Mouse (Mus musculus) G1E (cell line): ENCODE results near the gene Pde4d. TPM values are rescaled to one million over a fixed set of nuclear protein-coding genes. Genes with fewer than 3 reads are reported as not detected.

Experiments used
- ATAC-seq: 2 replicates; pipeline ENCODE4 v1.8.0; 2016; ENCODE audit warnings: mild to moderate bottlenecking; ENCODE audit not compliant: insufficient number of reproducible peaks, poor library complexity, low FRiP score, severe bottlenecking; ENCODE audit errors: extremely low read depth
- DNase-seq: peaks from one replicate; pipeline ENCODE4 v3.0.0; 2012; ENCODE audit warnings: low spot score
- H3K27me3 ChIP-seq: 2 replicates; pipeline ENCODE4 v1.6.1; 2012; ENCODE audit warnings: mild to moderate bottlenecking, low read length, inconsistent platforms; ENCODE audit not compliant: insufficient read depth
- H3K36me3 ChIP-seq: replicated peaks from 2 replicates; pipeline ENCODE3; 2012; ENCODE audit warnings: mild to moderate bottlenecking, inconsistent platforms
- H3K4me1 ChIP-seq: 2 replicates; pipeline ENCODE4 v1.6.1; 2012; ENCODE audit warnings: low read depth, low read length, inconsistent platforms, mixed read lengths; ENCODE audit not compliant: insufficient read depth
- H3K4me3 ChIP-seq: 2 replicates; pipeline ENCODE4 v1.5.1; 2012; ENCODE audit warnings: low read depth, mild to moderate bottlenecking, inconsistent platforms, low read length, moderate library complexity, mixed read lengths
- H3K9me3 ChIP-seq: replicated peaks from 2 replicates; pipeline ENCODE4 v1.6.1; 2012; ENCODE audit warnings: inconsistent platforms
- CTCF ChIP-seq: IDR thresholded peaks from 2 replicates; pipeline ENCODE4 v1.5.1; 2012; ENCODE audit warnings: low read depth, low read length, inconsistent platforms, mixed read lengths
- GATA1 ChIP-seq: IDR thresholded peaks from 2 replicates; pipeline ENCODE4 v1.6.1; 2012; ENCODE audit warnings: borderline replicate concordance, low read length, inconsistent platforms, mixed read lengths
- GATA2 ChIP-seq: IDR thresholded peaks from 2 replicates; pipeline ENCODE4 v1.6.1; 2012; ENCODE audit warnings: low read depth, low read length, inconsistent platforms, borderline replicate concordance
- POLR2AphosphoS5 ChIP-seq: IDR thresholded peaks from 2 replicates; pipeline ENCODE4 v1.6.1; 2012; ENCODE audit warnings: low read depth, low read length, inconsistent platforms; ENCODE audit not compliant: insufficient replicate concordance
- TAL1 ChIP-seq: conservative IDR thresholded peaks from 2 replicates; pipeline ENCODE4 v1.6.1; 2012; ENCODE audit warnings: low read depth, low read length, inconsistent platforms, mixed read lengths
- polyA plus RNA-seq: library from polyadenylated mRNA; stranded (reverse); fragments of >175 nt; gene quantifications from 2 replicates; pipeline ENCODE4 v1.2.3, GENCODE M21; 2012
- total RNA-seq, 2 experiments: library from RNA; stranded (forward) in 1 of 2; stranded (reverse) in 1 of 2; fragments of 200-1000 nt in 1 of 2; fragments of >200 nt in 1 of 2; fragmentation: Nextera tagmentation in 1 of 2; gene quantifications; 2 replicates each; pipeline ENCODE4 v1.2.3; 2014 to 2017

Pde4d gene
- total and polyA plus RNA-seq, 3 experiments, result 8.2 to 124 (median 22.6) TPM

- H3K36me3 ChIP-seq, result no peaks in the 10 kb centered on the region
- no peak for DNase-seq
- no peaks in the 10 kb centered on the region for H3K4me1 ChIP-seq
- TF ChIP-seq GATA1 (no peak), GATA2 (no peak), CTCF (no peak), TAL1 (no peak), POLR2AphosphoS5 (no peak)
- no peak for ATAC-seq
- H3K27me3 ChIP-seq, result no peaks in the 10 kb centered on the region
- no peaks in the 10 kb centered on the region for H3K9me3 ChIP-seq
- H3K4me3 ChIP-seq, result no peak overlapping the region
Measured at GRCm38 (mm10) chr13:109117210-109117791, 667.6 kb downstream of the Pde4d start.

- no peak for TF ChIP-seq TAL1
- no peak for TF ChIP-seq GATA1
- TF ChIP-seq CTCF, result no peak
- TF ChIP-seq GATA2, result no peak
- TF ChIP-seq POLR2AphosphoS5, result no peak
- DNase-seq (no peak), ATAC-seq (no peak)
- Histone ChIP-seq H3K27me3 (no peaks in the 10 kb centered on the region), H3K4me1 (no peaks in the 10 kb centered on the region), H3K9me3 (no peaks in the 10 kb centered on the region), H3K4me3 (no peak overlapping the region), H3K36me3 (no peaks in the 10 kb centered on the region)
Measured at GRCm38 (mm10) chr13:109118296-109118800, 668.6 kb downstream of the Pde4d start.

GRCm38 (mm10) chr13:109121867-109122266, 672.1 kb downstream of the Pde4d start:
- ATAC-seq (no peak), DNase-seq (no peak)
- no peak overlapping the region for H3K4me3 ChIP-seq
- no peak for TF ChIP-seq CTCF
- no peak for TF ChIP-seq TAL1
- no peak for TF ChIP-seq GATA2
- no peak for TF ChIP-seq GATA1
- TF ChIP-seq POLR2AphosphoS5, result no peak
- H3K4me1 ChIP-seq, result no peaks in the 10 kb centered on the region
- no peaks in the 10 kb centered on the region for H3K27me3 ChIP-seq
- H3K9me3 ChIP-seq, result no peaks in the 10 kb centered on the region
- H3K36me3 ChIP-seq, result no peaks in the 10 kb centered on the region

GRCm38 (mm10) chr13:109136405-109136804, 686.7 kb downstream of the Pde4d start:
- H3K4me1 ChIP-seq, result no peaks in the 10 kb centered on the region
- no peaks in the 10 kb centered on the region for H3K36me3 ChIP-seq
- ATAC-seq (no peak), DNase-seq (no peak)
- TF ChIP-seq POLR2AphosphoS5 (no peak), CTCF (no peak), GATA2 (no peak)
- H3K9me3 ChIP-seq, result no peaks in the 10 kb centered on the region
- no peak overlapping the region for H3K4me3 ChIP-seq
- H3K27me3 ChIP-seq, result no peaks in the 10 kb centered on the region

GRCm38 (mm10) chr13:109158703-109159102, 709.0 kb downstream of the Pde4d start:
- DNase-seq (no peak), ATAC-seq (no peak)
- TF ChIP-seq GATA1, result no peak
- TF ChIP-seq GATA2, result no peak
- no peak for TF ChIP-seq TAL1
- no peak for TF ChIP-seq POLR2AphosphoS5
- no peak for TF ChIP-seq CTCF
- Histone ChIP-seq H3K4me1 (no peaks in the 10 kb centered on the region), H3K9me3 (no peaks in the 10 kb centered on the region), H3K27me3 (no peaks in the 10 kb centered on the region), H3K4me3 (no peak overlapping the region), H3K36me3 (no peaks in the 10 kb centered on the region)

GRCm38 (mm10) chr13:109168556-109169334, 719.0 kb downstream of the Pde4d start:
- TF ChIP-seq POLR2AphosphoS5, result no peak
- TF ChIP-seq GATA1, result no peak
- no peak for TF ChIP-seq CTCF
- TF ChIP-seq GATA2, result no peak
- no peak for TF ChIP-seq TAL1

More at GRCm38 (mm10) chr13:109168556-109169334, 719.0 kb downstream of the Pde4d start:
- ATAC-seq (no peak), DNase-seq (no peak)
- H3K36me3 ChIP-seq, result no peaks in the 10 kb centered on the region
- H3K4me1 ChIP-seq, result no peaks in the 10 kb centered on the region
- H3K9me3 ChIP-seq, result no peaks in the 10 kb centered on the region
- H3K4me3 ChIP-seq, result no peak overlapping the region
- no peaks in the 10 kb centered on the region; the same call in 1 of the 2 replicates for H3K27me3 ChIP-seq
